Mouse (Mus musculus) heart, adult 2 months (tissue): ENCODE data around the gene Bdkrb1. TPM values are rescaled to one million over a fixed set of nuclear protein-coding genes. Genes with fewer than 3 reads are reported as not detected.

Experiments used
- DNase-seq, 2 experiments: peaks; one replicate each; pipeline ENCODE4 v3.0.0; 2021
- H3K27ac ChIP-seq: fragments of 200-600 bp; 2 replicates; pipeline ENCODE4 v1.8.1; 2022
- H3K27me3 ChIP-seq: fragments of 200-500 bp; 2 replicates; pipeline ENCODE4 v1.6.1; 2012; ENCODE audit warnings: mild to moderate bottlenecking, low read length, inconsistent platforms, mixed read lengths; ENCODE audit not compliant: control insufficient read depth, insufficient read depth
- H3K36me3 ChIP-seq: fragments of 200-500 bp; 2 replicates; pipeline ENCODE4 v1.6.1; 2012; ENCODE audit warnings: low read length, inconsistent platforms; ENCODE audit not compliant: control insufficient read depth, insufficient read depth
- H3K4me1 ChIP-seq: fragments of 200-500 bp; 2 replicates; pipeline ENCODE4 v1.6.1; 2011; ENCODE audit warnings: low read length; ENCODE audit not compliant: control insufficient read depth, insufficient read depth
- H3K4me3 ChIP-seq: fragments of 200-600 bp; 2 replicates; pipeline ENCODE4 v1.8.1; 2022
- H3K79me2 ChIP-seq: fragments of 200-500 bp; replicated peaks from 2 replicates; pipeline ENCODE4 v1.6.1; 2012; ENCODE audit warnings: mild to moderate bottlenecking, inconsistent platforms, low read length, moderate library complexity, mixed read lengths; ENCODE audit not compliant: control insufficient read depth, insufficient read depth
- H3K9ac ChIP-seq: fragments of 200-500 bp; 2 replicates; pipeline ENCODE4 v1.6.1; 2012; ENCODE audit warnings: low read depth, mild to moderate bottlenecking, control low read depth, inconsistent platforms, low read length, mixed read lengths
- CTCF ChIP-seq: fragments of 200-600 bp; IDR thresholded peaks from 2 replicates; pipeline ENCODE4 v1.8.1; 2022; ENCODE audit warnings: antibody characterized with exemption, mild to moderate bottlenecking, moderate library complexity
- EP300 ChIP-seq: fragments of 200-500 bp; IDR thresholded peaks from 2 replicates; pipeline ENCODE4 v1.6.1; 2011; ENCODE audit warnings: low read depth, low read length, control low read depth; ENCODE audit not compliant: insufficient read depth
- POLR2A ChIP-seq: fragments of 200-500 bp; IDR thresholded peaks from 2 replicates; pipeline ENCODE4 v1.6.1; 2011; ENCODE audit warnings: mild to moderate bottlenecking, low read depth, low read length, control low read depth; ENCODE audit not compliant: insufficient read depth
- WGBS: fragments of 180-500 bp; shearing (Covaris S2); methylation state at CpG from one replicate; pipeline ENCODE4 v1.1.7; 2018; 5-methylcytosine and 5-hydroxymethylcytosine counted together
- intact Hi-C: fragments of 180-260 bp; cut with DNase I; formaldehyde crosslinking; loops from one replicate; pipeline ENCODE4 v1.15.1; 2025
- polyA plus RNA-seq: library from polyadenylated mRNA; depleted of rRNA; stranded (reverse); fragments of >200 nt; gene quantifications from 2 replicates; pipeline ENCODE4 v1.2.3, GENCODE M21; 2012; rRNA removed
- total RNA-seq, 2 experiments: library from RNA; stranded (reverse); gene quantifications; 2 replicates each; pipeline ENCODE4 v1.2.3; 2021

The Bdkrb1 gene
- total and polyA plus RNA-seq, 3 experiments, result 0.10 TPM; not detected in 2

DNA sequence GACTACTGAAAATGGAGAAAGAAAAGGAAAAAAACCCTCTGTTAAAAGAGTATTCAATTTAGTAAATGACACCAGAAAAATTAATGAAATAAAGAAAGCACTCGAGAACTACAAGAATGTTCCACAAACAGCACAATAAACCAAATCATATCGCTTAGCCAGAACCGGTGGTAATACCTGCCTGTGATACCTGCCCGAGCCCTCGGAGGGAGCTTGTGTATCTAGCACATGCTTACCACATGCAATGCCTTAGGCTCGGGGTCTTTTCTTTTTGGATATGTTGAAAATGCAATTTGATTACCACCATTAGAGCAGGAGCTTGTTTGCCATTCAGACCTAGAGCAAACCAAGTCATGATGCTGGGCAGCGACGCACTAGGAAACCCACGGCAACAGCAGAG lies 33.7 kb downstream of the Bdkrb1 start:
- intact Hi-C loops, result no loop called here
- no peaks in the 10 kb centered on the region for H3K4me1 ChIP-seq
- H3K27me3 ChIP-seq, result no peaks in the 10 kb centered on the region
- no peak for DNase-seq
- H3K79me2 ChIP-seq, result no peaks in the 10 kb centered on the region
- TF ChIP-seq CTCF (peak; percentile 23; the same call in 1 of the 2 replicates), POLR2A (no peak)
- 94% methylated on average over 9 of the region's 9 CpGs for WGBS
- no peak overlapping the region for H3K4me3 ChIP-seq
- H3K27ac ChIP-seq, result no peak overlapping the region
- no peak overlapping the region for H3K9ac ChIP-seq
- H3K36me3 ChIP-seq, result no peaks in the 10 kb centered on the region

DNA sequence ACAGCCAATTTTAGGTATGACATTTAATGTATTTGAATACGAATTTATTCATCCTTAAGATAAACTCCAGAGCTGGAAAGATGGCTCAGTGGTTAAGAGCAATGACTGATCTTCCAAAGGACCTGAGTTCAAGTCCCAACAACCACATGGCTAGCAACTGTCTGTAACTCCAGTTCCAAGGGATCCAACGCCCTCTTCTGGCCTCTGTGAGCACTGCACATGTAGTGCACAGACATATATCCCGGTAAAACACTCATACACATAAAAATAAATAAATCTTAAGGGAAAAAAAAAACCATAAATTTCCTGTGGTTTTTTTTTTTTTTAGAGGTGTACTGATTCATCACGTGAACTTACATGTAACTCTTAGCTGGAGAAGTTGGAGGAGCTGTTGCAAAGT lies 34.7 kb downstream of the Bdkrb1 start:
- H3K79me2 ChIP-seq, result no peaks in the 10 kb centered on the region
- no peak overlapping the region for H3K9ac ChIP-seq
- H3K27ac ChIP-seq, result no peak overlapping the region
- intact Hi-C loops, result no loop called here
- H3K36me3 ChIP-seq, result no peaks in the 10 kb centered on the region
- WGBS, result 78% methylated on average over 4 of the region's 4 CpGs
- TF ChIP-seq POLR2A, result no peak
- TF ChIP-seq CTCF, result peak; percentile 49
- no peak overlapping the region for H3K4me3 ChIP-seq
- H3K27me3 ChIP-seq, result no peaks in the 10 kb centered on the region
- no peak for DNase-seq
- H3K4me1 ChIP-seq, result no peaks in the 10 kb centered on the region

DNA sequence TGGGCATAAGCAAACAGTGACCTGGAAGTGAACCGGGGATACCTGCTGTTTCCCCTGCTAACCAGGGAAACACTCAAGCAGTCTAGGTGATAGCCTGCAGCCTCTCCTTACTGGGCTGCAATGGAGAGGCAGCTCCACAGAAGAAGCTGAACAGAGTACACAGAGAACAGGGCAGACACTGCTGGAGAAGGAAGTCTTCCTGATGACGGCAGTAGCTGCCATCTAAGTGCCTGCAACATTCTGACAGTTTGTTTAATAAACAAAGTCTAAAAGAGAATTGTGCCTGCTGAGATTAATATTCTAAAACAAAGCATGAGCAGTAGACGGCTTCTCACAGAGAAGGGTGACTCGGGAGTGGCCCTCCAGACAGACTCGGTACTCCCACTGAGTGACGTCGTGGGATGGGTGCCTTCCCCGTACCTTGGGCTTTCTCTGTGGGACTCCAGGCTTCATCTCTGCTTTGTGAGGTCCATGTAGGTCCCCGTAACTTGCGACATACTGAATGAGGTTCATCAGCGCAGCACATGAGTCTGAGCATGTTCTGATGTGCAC lies 40.0 kb downstream of the Bdkrb1 start:
- intact Hi-C loops, result no loop called here
- DNase-seq, result no peak
- H3K79me2 ChIP-seq, result no peaks in the 10 kb centered on the region
- no peaks in the 10 kb centered on the region; the same call in 1 of the 2 replicates for H3K36me3 ChIP-seq
- no peak overlapping the region for H3K4me3 ChIP-seq
- no peaks in the 10 kb centered on the region for H3K4me1 ChIP-seq
- no peak overlapping the region for H3K27ac ChIP-seq
- no peaks in the 10 kb centered on the region for H3K27me3 ChIP-seq
- H3K9ac ChIP-seq, result no peak overlapping the region
- TF ChIP-seq EP300 (no peak), CTCF (no peak), POLR2A (no peak)
- 94% methylated on average over 11 of the region's 11 CpGs for WGBS

Other genes with a start within 250 kb of the Bdkrb1 start
- gene D430019H16Rik, start 149.2 kb upstream of the Bdkrb1 start, total RNA-seq, result under 1 TPM; 0.14 to 0.16 TPM
- 1.0 and 1.1 TPM in 2 replicates for gene D430019H16Rik, start 149.2 kb upstream of the Bdkrb1 start, polyA plus RNA-seq
- gene Bdkrb2, start 39.9 kb upstream of the Bdkrb1 start, total RNA-seq, result under 1 TPM; 0.34 to 0.39 TPM
- 0.20 and 0.35 TPM in 2 replicates for gene Bdkrb2, start 39.9 kb upstream of the Bdkrb1 start, polyA plus RNA-seq
- 1 to 10 TPM; 7.1 to 7.3 TPM for gene Gskip, start 81.7 kb downstream of the Bdkrb1 start, total RNA-seq
- gene Gskip, start 81.7 kb downstream of the Bdkrb1 start, polyA plus RNA-seq, result 7.1 and 10.9 TPM in 2 replicates
- gene Atg2b, start 82.1 kb downstream of the Bdkrb1 start, total RNA-seq, result 10 to 100 TPM; 18.3 to 19.0 TPM
- 9.2 and 17.7 TPM in 2 replicates for gene Atg2b, start 82.1 kb downstream of the Bdkrb1 start, polyA plus RNA-seq
- gene Ak7, start 102.9 kb downstream of the Bdkrb1 start, total RNA-seq, result not detected
- 0.61 TPM in 1 of 2 replicates, not detected in the other for gene Ak7, start 102.9 kb downstream of the Bdkrb1 start, polyA plus RNA-seq
- 100 to 1,000 TPM; 124 to 127 TPM for gene Papola, start 181.6 kb downstream of the Bdkrb1 start, total RNA-seq
- 35.3 and 81.5 TPM in 2 replicates for gene Papola, start 181.6 kb downstream of the Bdkrb1 start, polyA plus RNA-seq